Mouse (Mus musculus): ENCODE measurements around the gene Gm20388.

- no peak for TF ChIP-seq CTCF (IDR thresholded peaks at IDR 0.05; ENCODE audit: low read depth, low read length)
- TF ChIP-seq GATA1 (IDR thresholded peaks at IDR 0.05; ENCODE audit: borderline replicate concordance, low read length), result no peak
- no peak for TF ChIP-seq TAL1 (conservative IDR thresholded peaks at IDR 0.05; ENCODE audit: low read depth, low read length)
- no peak for TF ChIP-seq GATA2 (IDR thresholded peaks at IDR 0.05; ENCODE audit: borderline replicate concordance, low read depth, low read length)
Observed at GRCm38 (mm10) chr8:122575286-122575685, 2664.6 kb downstream of the Gm20388 start.

Data from G1E (cell line).